Mouse (Mus musculus) lung, adult 18-20 months (tissue): ENCODE measurements at regions not wholly inside any gene's neighbourhood (a gene's known extent, or its start where the extent isn't known, plus 50 kb on each side); places are given as distances from the start of the nearest gene placed in this dataset.
A peak's percentile ranks its signal among the peaks of the same experiment; 100 is the strongest.
"Not testable (repeated sequence)": the region's sequence is repeated elsewhere in the genome, so short reads cannot be mapped to it uniquely, and the experiment has no call there.

Experiments used
- DNase-seq, 2 experiments: peaks; one replicate each; pipeline ENCODE4 v3.0.0; 2022; ENCODE audit warnings: mixed read lengths in 2 of 2

- DNase-seq: no peak
Measured at GRCm38 (mm10) chr16:65312947-65313346, 207.3 kb upstream of the Htr1f start.

GRCm38 (mm10) chr16:65315052-65315451 lies 205.3 kb upstream of the Pou1f1 start:
- DNase-seq: no peak

- no peak for DNase-seq
Measured at GRCm38 (mm10) chr16:65332412-65332811, 187.9 kb upstream of the Pou1f1 start.

- no peak for DNase-seq
Measured at GRCm38 (mm10) chr16:65339225-65339624, 181.1 kb upstream of the Pou1f1 start.

GRCm38 (mm10) chr16:65359881-65360280 lies 160.4 kb upstream of the Pou1f1 start:
- no peak for DNase-seq

- no peak for DNase-seq
Measured at GRCm38 (mm10) chr16:65369271-65369670, 151.0 kb upstream of the Pou1f1 start.

- no peak for DNase-seq
Measured at GRCm38 (mm10) chr16:65370939-65371338, 149.4 kb upstream of the Pou1f1 start.

GRCm38 (mm10) chr16:65376553-65376952 lies 143.8 kb upstream of the Pou1f1 start:
- no peak for DNase-seq

- no peak for DNase-seq
Measured at GRCm38 (mm10) chr16:65378276-65378675, 142.0 kb upstream of the Pou1f1 start.

- DNase-seq: no peak
Measured at GRCm38 (mm10) chr16:65379939-65380338, 140.4 kb upstream of the Pou1f1 start.

GRCm38 (mm10) chr16:65403926-65404648 lies 116.2 kb upstream of the Pou1f1 start:
- no peak for DNase-seq

- DNase-seq: no peak
Measured at GRCm38 (mm10) chr16:65404816-65405215, 115.5 kb upstream of the Pou1f1 start.

GRCm38 (mm10) chr16:65405824-65406556 lies 114.3 kb upstream of the Pou1f1 start:
- DNase-seq: no peak

- not testable (repeated sequence) for DNase-seq
Measured at GRCm38 (mm10) chr16:65432046-65432445, 88.3 kb upstream of the Pou1f1 start.

- no peak for DNase-seq
Measured at GRCm38 (mm10) chr16:65436076-65436475, 84.2 kb upstream of the Pou1f1 start.

- no peak for DNase-seq
Measured at GRCm38 (mm10) chr16:65441954-65442353, 78.4 kb upstream of the Pou1f1 start.

GRCm38 (mm10) chr16:65448810-65449209 lies 71.5 kb upstream of the Pou1f1 start:
- peak; percentile 18 to 28 for DNase-seq

- peak in 1 of 2 experiments; percentile 6 for DNase-seq
Measured at GRCm38 (mm10) chr16:65450706-65451105, 69.6 kb upstream of the Pou1f1 start.

- no peak for DNase-seq
Measured at GRCm38 (mm10) chr16:65451885-65452284, 68.4 kb upstream of the Pou1f1 start.

- not testable (repeated sequence) for DNase-seq
Measured at GRCm38 (mm10) chr16:65456948-65457347, 63.4 kb upstream of the Pou1f1 start.

GRCm38 (mm10) chr16:65458234-65458633 lies 62.1 kb upstream of the Pou1f1 start:
- no peak for DNase-seq

GRCm38 (mm10) chr16:65469681-65470080 lies 50.6 kb upstream of the Pou1f1 start:
- DNase-seq: no peak
